8 mouse cellular contexts compared by ENCODE assay signal in genomic region chr11:83020621-83021020, GRCm38 (mm10). TPM values are rescaled to one million over a fixed set of nuclear protein-coding genes. Genes with fewer than 3 reads are reported as not detected.
A peak's percentile ranks its signal among the peaks of the same experiment; 100 is the strongest.
DNase-seq lines count a peak whose midpoint lies in the region; ATAC-seq and TF ChIP-seq lines count a peak whose summit lies in the region.

Slfn8 (minus strand) TSS chr11:83020810.

- no peaks in the 10 kb centered on the region for H3K9me3 ChIP-seq in liver, embryonic 11.5 days (ENCODE audit: control insufficient read depth, low read length)
- no peaks in the 10 kb centered on the region for H3K9me3 ChIP-seq in hindbrain, embryonic 11.5 days (ENCODE audit: control insufficient read depth, low read length)

- ATAC-seq in liver, embryonic 11.5 days (replicated peaks; ENCODE audit: low FRiP score), result no peak
- ATAC-seq in hindbrain, embryonic 11.5 days (ENCODE audit: low FRiP score), result no peak

- peak within 1 kb of the TSS; percentile 58 for H3K4me3 ChIP-seq in liver, adult 2 months (ENCODE audit: insufficient read depth, low read depth, low read length)
- no peak within 1 kb of the TSS for H3K4me3 ChIP-seq in liver, embryonic 11.5 days (ENCODE audit: low read depth, low read length)
- H3K4me3 ChIP-seq in hindbrain, embryonic 11.5 days (ENCODE audit: low read depth, low read length), result no peak within 1 kb of the TSS

- no peaks in the 10 kb centered on the region for H3K27me3 ChIP-seq in liver, adult 2 months (ENCODE audit: control insufficient read depth, insufficient read depth, low read length)
- H3K27me3 ChIP-seq in liver, embryonic 11.5 days (replicated peaks; ENCODE audit: control insufficient read depth, insufficient read depth, low read length), result no peaks in the 10 kb centered on the region
- H3K27me3 ChIP-seq in hindbrain, embryonic 11.5 days (ENCODE audit: control insufficient read depth, insufficient read depth, low read length), result no peaks in the 10 kb centered on the region

- no peaks in the 10 kb centered on the region for H3K79me2 ChIP-seq in liver, adult 2 months (ENCODE audit: control insufficient read depth, insufficient read depth, low read length)

- peak within 1 kb of the TSS; percentile 75 for H3K9ac ChIP-seq in liver, adult 2 months (ENCODE audit: low read depth, low read length)
- no peak within 1 kb of the TSS for H3K9ac ChIP-seq in liver, embryonic 11.5 days (ENCODE audit: low read depth, low read length)
- H3K9ac ChIP-seq in hindbrain, embryonic 11.5 days (ENCODE audit: low read depth, low read length), result no peak within 1 kb of the TSS

- 56% methylated on average over 5 of the region's 5 CpGs for WGBS in liver, adult 2 months
- WGBS in liver, embryonic 11.5 days, result 66% methylated on average over 5 of the region's 5 CpGs
- WGBS in hindbrain, embryonic 11.5 days, result 81% methylated on average over 5 of the region's 5 CpGs

- H3K36me3 ChIP-seq in liver, adult 2 months (ENCODE audit: control insufficient read depth, insufficient read depth, low read length), result no peaks in the 10 kb centered on the region
- H3K36me3 ChIP-seq in liver, embryonic 11.5 days (ENCODE audit: control insufficient read depth, insufficient read depth, low read length), result no peaks in the 10 kb centered on the region
- H3K36me3 ChIP-seq in hindbrain, embryonic 11.5 days (ENCODE audit: control insufficient read depth, insufficient read depth, low read length), result no peaks in the 10 kb centered on the region

- no peak for TF ChIP-seq CTCF in liver, adult 2 months (IDR thresholded peaks at IDR 0.05; ENCODE audit: low read depth, low read length)

- peak within 1 kb of the TSS; percentile 74 for H3K27ac ChIP-seq in liver, adult 2 months (replicated peaks; ENCODE audit: insufficient read depth, low read depth, low read length)
- H3K27ac ChIP-seq in liver, embryonic 11.5 days (ENCODE audit: low read depth, low read length), result no peak within 1 kb of the TSS
- H3K27ac ChIP-seq in hindbrain, embryonic 11.5 days (ENCODE audit: low read depth, low read length), result no peak within 1 kb of the TSS

- no peaks in the 10 kb centered on the region for H3K4me1 ChIP-seq in liver, adult 2 months (ENCODE audit: control insufficient read depth, insufficient read depth, low read length)
- no peaks in the 10 kb centered on the region for H3K4me1 ChIP-seq in liver, embryonic 11.5 days (replicated peaks; ENCODE audit: control insufficient read depth, insufficient read depth, low read length)
- no peaks in the 10 kb centered on the region for H3K4me1 ChIP-seq in hindbrain, embryonic 11.5 days (replicated peaks; ENCODE audit: control insufficient read depth, insufficient read depth, low read length)

- TF ChIP-seq POLR2A in liver, adult 2 months (IDR thresholded peaks at IDR 0.05; ENCODE audit: extremely low read depth, insufficient read depth, low read length), result no peak

- H3K4me2 ChIP-seq in liver, embryonic 11.5 days, result no peak within 1 kb of the TSS
- no peak within 1 kb of the TSS for H3K4me2 ChIP-seq in hindbrain, embryonic 11.5 days (replicated peaks; ENCODE audit: low read depth, low read length)

- peak; percentile 36 for DNase-seq in liver, adult 2 months (ENCODE audit: extremely low read depth, low read depth, low spot score)
- DNase-seq in liver, embryonic 11.5 days (ENCODE audit: low spot score), result no peak
- peak; percentile 67 for DNase-seq in adipocyte (ENCODE audit: low spot score)
- DNase-seq in heart, adult 9 months (ENCODE audit: low spot score in 2 of 2), result peak; percentile 45 to 67
- peak; percentile 16 for DNase-seq in lung, postnatal 14 days
- peak; percentile 29 to 46 for DNase-seq in thymus, postnatal 10 days (ENCODE audit: low spot score in 2 of 2)
- no peak for DNase-seq in embryo, embryonic 9.5 days (ENCODE audit: extremely low spot score)
- DNase-seq in hindbrain, embryonic 11.5 days (ENCODE audit: low spot score), result no peak

RNA-seq across cellular contexts. Expression of gene Slfn8, which starts in this region (rescaled TPM):
- total RNA-seq in liver, adult 2 months (2014; rRNA removed), result 2.6 and 4.4 TPM in 2 replicates
- polyA plus RNA-seq in liver, adult 2 months (2012; rRNA removed), result 0.30 and 0.50 TPM in 2 replicates
- polyA plus RNA-seq in liver, embryonic 11.5 days (2014; fragmentation: Nextera tagmentation; extraction: Ambion mirVana), result 0.18 and 0.27 TPM in 2 replicates
- 0.28 TPM in 2 replicates for polyA plus RNA-seq in hindbrain, embryonic 11.5 days (2014; fragmentation: Nextera tagmentation; extraction: Ambion mirVana)

Comparison
In these comparisons a context has a peak if more than half of its experiments do, and no peak if none do; other contexts are left out.
1. DNase-seq: peak in liver, adult 2 months (single experiment), adipocyte (single experiment), heart, adult 9 months (2 of 2), lung, postnatal 14 days (single experiment) and thymus, postnatal 10 days (2 of 2); none in liver, embryonic 11.5 days (single experiment), embryo, embryonic 9.5 days (single experiment) and hindbrain, embryonic 11.5 days (single experiment).